Mouse (Mus musculus): ENCODE data around the gene Tcf20.

Gene Tcf20

GRCm38 (mm10) chr15:82922052-82922451 lies 65.6 kb downstream of the Tcf20 start:
- peak; percentile 69 for DNase-seq

DNA sequence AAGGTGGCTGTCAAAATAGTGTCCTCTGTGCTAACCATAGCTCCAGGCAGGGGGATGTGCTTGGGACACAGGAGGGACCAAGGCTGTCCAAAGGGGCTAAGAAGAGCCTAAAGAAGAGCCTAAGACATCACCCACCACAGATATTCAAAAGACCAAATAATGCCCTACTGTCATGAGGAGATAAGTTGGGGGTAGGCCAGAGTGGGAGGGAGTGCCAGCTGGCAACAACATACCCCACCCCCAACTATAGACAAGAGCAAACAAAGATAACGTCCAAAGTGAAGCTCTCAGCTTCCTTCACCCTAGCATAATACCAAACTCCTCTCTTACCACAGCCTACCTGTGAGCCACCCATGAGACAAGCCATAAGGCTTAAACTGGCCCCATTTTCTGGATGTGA lies 66.1 kb downstream of the Tcf20 start:
- no peak for DNase-seq

GRCm38 (mm10) chr15:82920895-82921515 lies 66.7 kb downstream of the Tcf20 start:
- no peak for DNase-seq

DNA sequence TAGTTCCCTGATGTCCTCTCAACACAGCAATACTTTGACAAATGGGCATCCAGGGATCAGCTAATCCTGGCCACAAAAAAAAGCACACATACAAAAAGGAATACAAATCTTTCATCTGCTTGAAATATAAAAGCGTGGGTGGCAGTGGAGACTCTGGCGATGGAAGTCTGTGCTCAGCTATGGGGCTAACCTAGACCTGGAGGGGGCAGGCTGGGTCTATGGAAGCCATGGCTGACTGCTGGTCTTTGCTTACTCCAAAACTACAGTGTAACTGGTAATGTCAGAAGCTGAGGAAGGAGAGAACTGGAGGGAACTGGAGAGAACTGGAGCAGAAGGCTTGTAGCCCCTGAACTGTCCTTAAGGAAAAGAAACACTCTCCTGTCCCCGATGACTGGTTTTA lies 69.7 kb downstream of the Tcf20 start:
- DNase-seq = no peak

DNA sequence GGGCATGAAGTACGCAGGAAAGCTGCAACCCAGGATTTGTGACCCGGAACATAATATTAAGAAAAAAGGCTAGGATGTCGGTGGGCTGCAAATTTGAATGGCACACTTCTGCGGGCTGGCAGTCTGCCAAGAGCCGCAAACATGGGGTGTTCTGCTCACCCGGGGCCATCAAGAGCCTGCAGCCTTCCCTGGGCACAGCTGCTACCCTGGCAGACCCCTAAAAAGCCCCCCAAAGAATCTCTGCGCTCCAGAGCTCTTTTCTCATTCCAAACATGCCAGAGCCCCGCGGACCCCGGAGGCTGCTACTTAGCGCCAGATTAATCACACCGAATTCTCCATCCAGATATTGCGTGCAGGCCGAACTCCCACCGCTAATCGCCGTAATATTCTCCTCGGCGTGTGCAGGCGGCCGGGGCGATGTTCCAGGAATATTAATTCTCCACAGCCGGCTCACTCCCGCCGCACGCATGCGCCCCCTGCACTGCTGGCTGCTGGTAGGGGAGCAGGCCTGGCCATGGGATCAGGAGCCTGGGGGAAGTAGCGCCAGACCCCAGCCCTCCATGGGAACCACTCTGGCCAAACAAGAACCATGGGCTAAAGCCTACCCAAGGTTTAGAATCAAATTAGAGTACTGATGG lies 70.3 kb downstream of the Tcf20 start:
- peak; percentile 80 for DNase-seq

- no peak for DNase-seq
Measured at GRCm38 (mm10) chr15:82914455-82914854, 73.2 kb downstream of the Tcf20 start.

DNA sequence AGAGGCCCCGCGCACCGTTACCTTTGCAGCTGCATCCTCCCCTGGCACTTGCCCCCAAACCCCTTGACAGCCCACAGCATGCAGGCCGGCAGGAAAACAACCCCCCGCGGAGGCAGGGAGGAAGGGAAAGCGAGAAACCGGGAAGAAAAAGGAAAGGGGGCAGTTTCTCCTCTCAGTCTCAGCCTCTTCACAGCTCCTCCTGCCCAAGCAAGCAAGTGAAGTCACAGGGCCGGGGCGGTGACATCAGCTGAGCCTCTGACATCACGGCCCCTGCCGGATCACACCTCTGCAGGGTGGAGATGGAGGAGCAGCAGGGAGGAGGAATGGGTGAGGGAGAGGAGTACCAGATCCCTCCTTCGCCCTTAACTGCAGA lies 75.7 kb downstream of the Tcf20 start:
- DNase-seq = no peak

DNA sequence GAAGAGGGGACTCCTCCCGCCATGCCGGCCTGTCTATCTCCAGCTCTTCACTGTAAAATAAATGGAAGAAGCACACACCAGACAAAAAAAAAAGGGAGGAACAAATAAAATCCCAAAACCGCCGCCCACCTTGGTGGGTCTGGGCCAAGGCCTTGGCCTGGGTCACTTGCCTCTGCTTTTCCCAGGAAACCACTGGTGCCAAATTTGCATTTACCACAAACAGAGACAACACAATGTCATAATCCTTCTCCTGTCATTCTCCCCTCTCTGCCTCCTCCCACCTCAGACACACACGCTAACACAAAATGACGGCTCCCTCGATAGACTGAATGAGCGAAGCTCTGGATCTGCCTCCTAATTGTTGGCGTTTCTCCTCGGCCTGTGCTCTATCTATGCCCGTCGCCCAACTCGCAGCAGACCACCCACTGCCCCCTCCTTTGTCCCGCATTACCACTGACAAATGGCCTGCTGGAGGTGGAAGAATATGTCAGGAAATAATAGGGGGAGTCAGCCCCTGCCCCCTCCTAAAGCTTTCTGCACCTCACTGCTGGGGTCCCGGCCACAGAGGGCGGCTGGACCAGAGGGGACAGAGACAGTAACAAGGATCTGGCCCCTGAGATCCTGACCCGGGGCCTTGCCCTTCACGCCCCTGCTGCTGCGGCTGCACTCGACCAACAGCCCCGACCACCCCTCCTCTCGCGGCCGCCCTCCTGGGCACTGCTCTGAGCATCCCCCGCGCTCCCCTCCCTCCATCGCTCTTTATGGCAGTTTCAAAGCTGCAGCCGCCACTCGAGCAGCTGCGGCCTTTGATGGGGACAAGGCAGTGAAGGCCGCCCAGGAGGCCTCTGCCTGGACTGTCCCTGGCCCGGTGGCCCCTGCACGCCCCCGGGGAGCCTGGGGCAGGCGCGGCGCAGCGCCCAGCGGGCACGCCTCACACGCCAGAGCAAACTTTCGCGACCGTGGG lies 76.4 kb downstream of the Tcf20 start:
- no peak for DNase-seq

GRCm38 (mm10) chr15:82910596-82910995 lies 77.1 kb downstream of the Tcf20 start:
- DNase-seq = no peak

DNA sequence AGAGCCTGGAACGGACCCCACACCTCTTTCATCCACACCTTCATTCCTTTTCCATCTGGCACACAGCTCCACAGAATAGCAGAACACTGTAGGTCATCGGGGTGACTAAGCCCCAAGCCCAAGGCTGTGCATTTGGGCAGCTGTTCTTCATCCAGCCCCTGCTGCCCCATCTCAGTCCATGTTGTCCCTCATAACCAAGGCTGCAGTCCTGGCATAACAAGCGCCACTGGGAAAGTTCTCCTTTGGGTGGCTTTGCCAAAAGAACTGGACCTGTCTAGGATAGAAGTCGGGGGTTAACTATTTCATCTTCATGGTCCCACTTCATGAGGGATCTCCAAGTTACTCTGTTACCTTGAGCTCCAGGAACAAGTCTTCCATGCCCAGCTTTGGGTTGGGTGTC lies 77.9 kb downstream of the Tcf20 start:
- no peak for DNase-seq

- no peak for DNase-seq
Measured at GRCm38 (mm10) chr15:82908521-82908920, 79.2 kb downstream of the Tcf20 start.

DNA sequence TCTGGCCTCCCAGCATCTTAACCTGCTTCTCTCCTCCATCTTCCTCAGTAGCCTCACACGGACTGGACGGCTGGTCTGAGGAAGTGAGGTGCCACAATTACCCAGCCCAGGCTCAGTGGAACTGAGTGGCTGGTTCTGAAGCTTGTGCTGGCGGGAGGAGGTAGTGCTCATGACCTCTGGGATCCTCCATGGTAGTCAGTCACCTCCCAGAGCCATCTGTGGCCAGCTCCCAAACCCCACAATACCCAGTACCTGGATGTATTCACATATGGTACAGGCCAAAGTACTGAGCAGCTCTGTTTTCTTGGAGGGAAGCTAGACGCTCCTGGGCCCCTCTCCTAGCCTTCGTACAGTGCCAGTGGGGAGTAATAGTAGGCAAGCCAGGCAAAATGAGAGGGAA lies 80.4 kb downstream of the Tcf20 start:
- DNase-seq = no peak

GRCm38 (mm10) chr15:82906574-82907061 lies 81.1 kb downstream of the Tcf20 start:
- DNase-seq = peak; percentile 8

DNA sequence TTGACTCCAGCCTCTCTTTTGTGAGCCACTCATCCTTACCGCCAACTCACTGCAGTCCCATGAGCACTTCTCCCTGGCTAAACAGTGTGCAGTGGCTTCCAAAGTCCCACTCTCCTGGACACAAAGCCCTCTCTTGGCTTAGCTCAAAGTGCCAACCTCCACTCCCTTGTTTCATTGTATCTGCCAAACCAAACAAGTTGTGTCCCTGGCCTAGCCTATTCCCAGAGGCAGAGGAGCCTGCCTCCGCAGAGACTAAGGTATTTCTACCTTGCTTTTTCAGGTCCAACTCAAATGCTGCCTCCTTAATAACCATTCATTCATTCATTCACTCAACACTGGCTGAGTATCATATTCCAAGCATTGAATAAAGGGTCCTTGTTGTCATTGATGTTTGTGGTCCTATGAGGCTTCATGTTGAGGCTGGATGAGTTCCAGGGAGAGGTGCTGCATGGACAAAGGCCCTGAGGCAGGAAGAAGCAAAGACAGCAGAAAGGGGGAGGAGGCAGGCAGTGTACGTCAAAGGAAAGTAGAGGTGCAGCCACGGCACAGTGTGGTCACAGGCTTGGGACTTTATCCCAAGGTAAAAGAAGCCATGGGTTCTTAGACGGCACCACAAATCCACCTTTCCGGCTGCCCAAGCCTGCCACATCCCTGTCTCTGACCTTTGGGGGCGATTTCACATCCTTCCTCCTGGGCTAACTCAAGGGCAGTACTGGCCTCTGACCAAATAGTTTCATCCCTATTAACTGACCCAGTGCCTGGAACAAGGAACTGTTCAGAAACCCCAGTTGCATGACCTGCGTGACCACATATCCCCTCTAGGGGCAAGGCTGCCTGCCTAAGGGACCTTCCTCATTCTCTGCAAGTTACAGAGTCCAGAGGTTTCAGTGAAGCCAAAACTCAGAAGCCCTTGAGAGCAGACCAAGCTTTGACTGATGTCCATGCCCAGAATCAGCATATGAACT lies 82.0 kb downstream of the Tcf20 start:
- no peak for DNase-seq

- no peak for DNase-seq
Measured at GRCm38 (mm10) chr15:82904526-82904925, 83.1 kb downstream of the Tcf20 start.

GRCm38 (mm10) chr15:82902521-82902920 lies 85.2 kb downstream of the Tcf20 start:
- no peak for DNase-seq

DNA sequence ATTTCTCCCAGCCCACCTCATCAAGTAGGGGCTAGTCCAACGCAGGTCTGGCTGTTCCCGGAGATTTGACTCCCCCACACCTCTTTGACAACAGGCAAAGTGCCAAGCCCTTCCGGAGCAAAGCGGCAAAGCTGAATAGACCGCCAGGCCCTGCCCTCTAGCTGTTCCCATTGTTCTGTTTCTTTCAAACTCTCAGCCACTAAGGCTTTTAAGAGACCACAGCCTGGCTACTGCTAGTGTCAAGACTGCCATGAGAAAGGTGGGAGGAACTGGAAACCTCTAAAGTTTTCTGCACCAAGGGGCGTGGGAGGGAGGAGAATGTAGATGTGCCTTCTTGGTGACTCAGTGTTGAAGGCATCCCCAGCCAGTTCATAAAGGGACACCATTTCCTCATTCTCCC lies 86.4 kb downstream of the Tcf20 start:
- DNase-seq = no peak

GRCm38 (mm10) chr15:82900331-82900730 lies 87.3 kb downstream of the Tcf20 start:
- DNase-seq = no peak

- peak; percentile 78 for DNase-seq
Measured at GRCm38 (mm10) chr15:82899676-82900301, 87.9 kb downstream of the Tcf20 start.

DNA sequence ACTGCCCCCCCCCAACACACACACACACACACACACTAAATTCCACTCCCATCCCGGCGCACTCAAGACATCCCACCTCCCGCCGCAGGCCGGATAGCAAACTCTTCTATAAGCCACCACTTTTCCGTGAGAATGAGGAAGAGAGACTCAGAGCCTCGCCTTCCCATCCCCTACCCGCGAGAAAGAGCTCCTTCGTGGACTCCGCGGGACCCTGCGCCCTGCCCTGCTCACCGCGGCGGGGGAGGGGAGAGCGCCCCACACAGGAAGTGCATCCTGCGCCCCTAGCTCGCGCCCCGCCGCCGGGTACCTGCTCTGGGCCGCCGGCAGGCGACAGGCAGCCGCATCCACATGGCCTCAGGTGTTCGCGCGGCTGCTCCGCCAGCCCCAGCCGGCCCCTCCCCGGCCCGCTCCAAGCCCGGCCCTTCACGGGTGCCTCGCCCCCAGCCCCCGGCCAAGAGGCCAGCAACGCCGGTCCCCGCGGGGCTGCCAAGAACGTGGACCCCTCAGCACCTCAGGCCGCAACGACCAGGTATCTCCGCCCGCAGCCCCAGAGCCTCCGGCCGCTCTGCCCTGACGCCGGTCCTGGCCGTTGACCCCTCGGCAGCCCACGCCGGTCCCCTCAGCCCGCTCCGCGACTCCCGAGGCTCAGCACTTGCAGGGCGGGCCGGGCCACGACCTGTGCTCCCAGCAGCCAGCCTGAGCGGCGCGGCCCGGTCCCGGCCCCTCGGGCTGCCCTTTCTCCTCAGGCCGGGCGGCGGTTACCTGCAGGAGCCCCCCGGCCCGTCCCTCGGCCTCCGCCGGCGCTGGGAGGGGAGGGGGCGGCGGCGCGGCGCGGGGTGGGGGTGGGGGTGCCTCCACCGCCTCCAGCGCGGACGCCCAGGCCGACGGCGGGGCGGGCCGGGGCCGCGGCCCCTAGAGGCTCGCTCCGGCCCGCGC lies 88.7 kb downstream of the Tcf20 start:
- no peak for DNase-seq
